24 mouse cellular contexts compared by ENCODE assay signal in the genomic region with DNA sequence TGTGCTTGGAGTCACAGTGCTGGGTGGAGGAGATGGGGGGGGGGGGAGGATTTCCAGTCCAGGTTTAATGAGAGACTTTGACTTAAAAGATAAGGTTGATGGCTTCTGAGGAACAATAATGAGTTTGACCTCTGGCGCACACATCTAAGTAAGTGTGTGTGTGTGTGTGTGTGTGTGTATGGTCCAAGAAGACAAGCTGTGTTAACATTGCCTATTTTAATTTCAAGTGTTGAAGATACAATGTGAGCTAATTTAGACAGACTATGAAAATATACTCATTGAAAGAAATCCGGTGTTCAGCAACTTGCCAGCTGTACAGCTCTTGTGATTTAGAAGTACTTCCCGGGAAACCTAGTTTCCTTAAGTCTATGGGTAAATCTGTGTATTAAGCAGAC.
DNase-seq lines count a peak whose midpoint lies in the region; ATAC-seq and TF ChIP-seq lines count a peak whose summit lies in the region.
"Had no signal": no experiment of that assay in that cellular context is flagged by ENCODE, and none has a peak within 500 bp of the region (broad histone marks: within the 10 kb centered on the region; RNA-seq: fewer than 3 reads in every experiment).

No protein-coding gene starts in this region.

- no peaks in the 10 kb centered on the region for H3K9me3 ChIP-seq in lung, embryonic 15.5 days
- no peaks in the 10 kb centered on the region for H3K9me3 ChIP-seq in lung, postnatal 0 days (ENCODE audit: low read length)
- H3K9me3 ChIP-seq: embryonic facial prominence, embryonic 10.5 days; embryonic facial prominence, embryonic 12.5 days; forebrain, embryonic 13.5 days; forebrain, embryonic 15.5 days had no signal

- H3K27ac ChIP-seq in lung, embryonic 15.5 days, result peak overlapping the region; percentile 42; the same call in 1 of the 2 replicates
- H3K27ac ChIP-seq in lung, postnatal 0 days (ENCODE audit: low read length), result no peak overlapping the region
- H3K27ac ChIP-seq: embryonic facial prominence, embryonic 10.5 days; embryonic facial prominence, embryonic 12.5 days; forebrain, embryonic 13.5 days; forebrain, embryonic 15.5 days had no signal

- peak; percentile 55; the same call in 1 of the 2 replicates for ATAC-seq in frontal cortex, adult (ENCODE audit: low TSS enrichment)
- ATAC-seq in lung, embryonic 15.5 days (ENCODE audit: borderline replicate concordance, extremely low read depth, low FRiP score, low TSS enrichment), result peak; percentile 81
- ATAC-seq in lung, postnatal 0 days, result peak; percentile 36; the same call in 1 of the 2 replicates
- ATAC-seq: activated CD4-positive, CD25-positive, alpha-beta regulatory T cell, adult 4 months; CD4-positive, CD25-positive, alpha-beta regulatory T cell, adult 4 months; forebrain, embryonic 13.5 days; forebrain, embryonic 15.5 days; Patski had no signal

- WGBS in lung, embryonic 15.5 days, result 52% methylated on average over 3 of the region's 3 CpGs
- 52% methylated on average over 3 of the region's 3 CpGs for WGBS in lung, postnatal 0 days
- 69% methylated on average over 3 of the region's 3 CpGs for WGBS in lung, adult 2 months

- H3K27me3 ChIP-seq in lung, embryonic 15.5 days, result no peaks in the 10 kb centered on the region
- H3K27me3 ChIP-seq in lung, postnatal 0 days (replicated peaks; ENCODE audit: insufficient read depth, low read length), result no peaks in the 10 kb centered on the region
- H3K27me3 ChIP-seq: CH12.LX; embryonic facial prominence, embryonic 12.5 days; forebrain, embryonic 13.5 days; forebrain, embryonic 15.5 days; Patski had no signal

- H3K4me3 ChIP-seq in lung, embryonic 15.5 days, result no peak overlapping the region
- no peak overlapping the region for H3K4me3 ChIP-seq in lung, postnatal 0 days (ENCODE audit: low read depth, low read length)
- H3K4me3 ChIP-seq in lung, adult 2 months (replicated peaks; ENCODE audit: extremely low read depth, low read depth, low read length), result no peak overlapping the region
- H3K4me3 ChIP-seq: embryonic facial prominence, embryonic 10.5 days; embryonic facial prominence, embryonic 12.5 days; forebrain, embryonic 13.5 days; forebrain, embryonic 15.5 days had no signal

- no peak for TF ChIP-seq CTCF in lung, postnatal 0 days (IDR thresholded peaks at IDR 0.05)
- TF ChIP-seq CTCF in lung, adult 2 months (IDR thresholded peaks at IDR 0.05; ENCODE audit: insufficient read depth, low read length), result no peak

- H3K36me3 ChIP-seq in lung, embryonic 15.5 days, result no peaks in the 10 kb centered on the region
- no peaks in the 10 kb centered on the region for H3K36me3 ChIP-seq in lung, postnatal 0 days (ENCODE audit: insufficient read depth, low read length)
- H3K36me3 ChIP-seq: embryonic facial prominence, embryonic 10.5 days; embryonic facial prominence, embryonic 12.5 days; forebrain, embryonic 15.5 days; G1E had no signal

- peaks cover 20% of the 10 kb centered on the region for H3K4me1 ChIP-seq in lung, embryonic 15.5 days
- H3K4me1 ChIP-seq in lung, postnatal 0 days (ENCODE audit: insufficient read depth, low read depth, low read length), result no peaks in the 10 kb centered on the region
- H3K4me1 ChIP-seq in lung, adult 2 months (ENCODE audit: control insufficient read depth, insufficient read depth, low read length), result no peaks in the 10 kb centered on the region
- H3K4me1 ChIP-seq: embryonic facial prominence, embryonic 10.5 days; embryonic facial prominence, embryonic 12.5 days; forebrain, embryonic 15.5 days had no signal

- no peak overlapping the region for H3K4me2 ChIP-seq in lung, embryonic 15.5 days
- no peak overlapping the region for H3K4me2 ChIP-seq in lung, postnatal 0 days (replicated peaks; ENCODE audit: low read depth, low read length)
- H3K4me2 ChIP-seq: embryonic facial prominence, embryonic 12.5 days; forebrain, embryonic 13.5 days; forebrain, embryonic 15.5 days had no signal

- TF ChIP-seq EP300 in lung, postnatal 0 days (IDR thresholded peaks at IDR 0.05), result no peak

- no peak overlapping the region for H3K9ac ChIP-seq in lung, embryonic 15.5 days
- no peak overlapping the region for H3K9ac ChIP-seq in lung, postnatal 0 days (replicated peaks; ENCODE audit: low read depth)
- H3K9ac ChIP-seq: embryonic facial prominence, embryonic 12.5 days; forebrain, embryonic 13.5 days; forebrain, embryonic 15.5 days had no signal

- no peak for DNase-seq in frontal cortex, postnatal 14 days (ENCODE audit: low spot score in 2 of 2)
- no peak for DNase-seq in lung, adult 18-20 months
- DNase-seq in lung, postnatal 0 days (ENCODE audit: low spot score), result no peak
- DNase-seq in lung, adult 2 months, result no peak
- DNase-seq: adrenal gland, adult 8-10 months; adrenal gland, postnatal 14 days; adrenal gland, postnatal 36 days; B cell, adult 2 months; cerebellum, adult 11-12 months; cerebellum, adult 2 months; cerebellum, adult 9-10 months; cerebellum, postnatal 10 days; cerebellum, postnatal 25 days had no signal

- TF ChIP-seq POLR2A in lung, adult 2 months (IDR thresholded peaks at IDR 0.05; ENCODE audit: borderline replicate concordance, extremely low read depth, low read depth, low read length), result no peak
